Mouse (Mus musculus): ENCODE data around the gene Mccc2. TPM values are rescaled to one million over a fixed set of nuclear protein-coding genes. Genes with fewer than 3 reads are reported as not detected.
A peak's percentile ranks its signal among the peaks of the same experiment; 100 is the strongest.

The Mccc2 gene
- polyA plus RNA-seq, 1 experiment from 2014 or later: 55.1 TPM

DNA sequence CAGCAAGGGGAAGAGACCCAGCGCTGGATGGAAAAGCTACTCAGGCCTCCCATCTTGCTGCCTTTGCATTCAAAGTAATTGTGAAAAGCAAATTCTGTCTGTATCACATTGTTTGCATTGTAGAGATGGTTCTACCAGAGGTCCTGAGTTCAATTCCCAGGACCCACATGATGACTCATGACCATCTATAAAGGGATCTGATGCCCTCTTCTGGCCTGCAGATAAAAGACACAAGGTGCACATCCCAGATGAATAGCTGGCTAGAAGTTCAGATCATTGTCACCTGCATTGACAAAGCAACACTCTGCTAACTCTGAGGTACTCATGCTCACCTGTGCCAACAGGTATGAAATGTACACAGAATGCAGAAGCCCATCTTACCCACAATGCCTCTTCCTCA, 32.1 kb downstream of the Mccc2 start:
- no peak overlapping the region for H3K27ac ChIP-seq
- no peaks in the 10 kb centered on the region for H3K4me1 ChIP-seq
- no peak for ATAC-seq (ENCODE audit: insufficient number of reproducible peaks, insufficient read depth, low FRiP score, low TSS enrichment)
- WGBS: 92% methylated on average over 1 of the region's 1 CpGs
- H3K4me3 ChIP-seq: no peak overlapping the region
- H3K9ac ChIP-seq: no peak overlapping the region
- H3K4me2 ChIP-seq (replicated peaks): no peak overlapping the region
- peaks cover 30% of the 10 kb centered on the region for H3K36me3 ChIP-seq
- no peaks in the 10 kb centered on the region for H3K27me3 ChIP-seq
- H3K9me3 ChIP-seq: no peaks in the 10 kb centered on the region

DNA sequence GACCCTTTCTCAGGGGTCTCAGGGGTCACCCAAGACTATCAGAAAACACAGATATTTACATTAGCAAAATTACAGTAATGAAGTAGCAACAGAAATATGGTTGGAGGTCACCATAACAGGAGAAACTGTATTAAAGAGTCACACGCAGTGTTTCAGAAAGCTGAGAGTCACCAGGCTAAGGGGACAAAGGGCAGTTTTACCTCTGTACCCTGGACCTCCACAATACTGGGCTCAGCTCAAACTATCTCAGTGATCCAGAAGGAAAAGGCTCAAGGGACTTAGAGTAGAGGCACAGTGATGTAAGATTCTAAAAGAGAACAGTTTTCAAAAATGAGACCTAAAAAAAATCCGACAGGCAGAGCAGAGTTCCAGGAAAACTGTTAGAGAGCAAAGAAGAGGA, 36.0 kb downstream of the Mccc2 start:
- H3K4me1 ChIP-seq: no peaks in the 10 kb centered on the region
- H3K27ac ChIP-seq: no peak overlapping the region
- no peaks in the 10 kb centered on the region for H3K27me3 ChIP-seq
- no peaks in the 10 kb centered on the region for H3K9me3 ChIP-seq
- no peak overlapping the region for H3K4me2 ChIP-seq (replicated peaks)
- no peak overlapping the region for H3K4me3 ChIP-seq
- peaks cover 32% of the 10 kb centered on the region; the same call in 1 of the 2 replicates for H3K36me3 ChIP-seq
- ATAC-seq (ENCODE audit: insufficient number of reproducible peaks, insufficient read depth, low FRiP score, low TSS enrichment): no peak
- 70% methylated on average over 2 of the region's 2 CpGs for WGBS
- no peak overlapping the region for H3K9ac ChIP-seq

DNA sequence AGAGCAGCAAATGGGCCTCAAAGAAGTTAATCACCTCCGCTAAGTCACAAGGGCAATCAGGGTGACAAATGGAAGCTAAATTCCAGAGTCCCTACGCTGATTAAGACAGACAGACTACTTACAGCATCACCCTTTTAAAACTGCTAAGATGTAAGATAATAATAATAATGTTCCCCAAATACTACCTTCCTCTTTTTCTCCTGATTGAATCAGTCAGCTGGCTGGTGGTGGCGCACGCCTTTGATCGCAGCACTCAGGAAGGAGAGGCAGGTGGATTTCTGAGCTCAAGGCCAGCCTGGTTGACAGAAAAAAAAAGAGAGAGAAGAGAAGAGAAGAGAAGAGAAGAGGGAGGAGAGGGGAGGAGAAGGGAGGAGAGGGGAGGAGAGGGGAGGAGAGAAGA, 45.4 kb downstream of the Mccc2 start:
- no peaks in the 10 kb centered on the region for H3K4me1 ChIP-seq
- H3K27me3 ChIP-seq: no peaks in the 10 kb centered on the region
- H3K27ac ChIP-seq: no peak overlapping the region
- ATAC-seq (ENCODE audit: insufficient number of reproducible peaks, insufficient read depth, low FRiP score, low TSS enrichment): no peak
- 88% methylated on average over 5 of the region's 5 CpGs for WGBS
- H3K4me2 ChIP-seq (replicated peaks): no peak overlapping the region
- H3K36me3 ChIP-seq: peaks cover 35% of the 10 kb centered on the region
- H3K9ac ChIP-seq: no peak overlapping the region
- no peaks in the 10 kb centered on the region for H3K9me3 ChIP-seq
- no peak overlapping the region for H3K4me3 ChIP-seq

DNA sequence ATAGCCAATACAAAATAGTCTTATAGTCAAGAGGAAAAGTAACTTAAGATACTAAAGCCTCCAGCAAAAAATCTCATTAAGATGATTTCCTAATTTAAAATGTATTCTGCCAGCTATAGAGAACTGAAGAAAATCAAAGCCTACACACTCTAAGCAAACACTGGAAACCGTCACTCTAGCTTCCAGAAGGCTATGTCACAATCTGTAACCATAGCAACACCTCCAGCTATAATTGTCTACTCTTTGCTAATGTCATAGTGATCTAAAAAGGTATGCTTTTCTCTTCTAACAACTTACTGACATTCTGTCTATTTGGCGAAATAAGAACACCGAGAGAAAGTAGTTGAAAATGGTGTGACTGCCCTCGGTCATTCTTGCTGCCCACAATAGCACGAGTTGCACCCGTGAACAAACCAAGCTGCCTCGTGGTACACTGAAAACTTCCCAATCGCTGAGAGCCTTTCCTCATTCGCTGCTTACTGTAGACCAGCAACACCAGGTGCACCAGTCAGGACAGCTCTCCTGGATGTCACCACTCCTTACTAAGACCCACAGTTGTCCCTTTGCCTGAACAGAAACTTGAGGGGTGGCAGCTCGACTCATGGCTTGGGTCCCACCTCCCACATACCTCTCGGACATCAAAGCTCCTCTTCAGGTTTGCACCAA, 48.3 kb downstream of the Mccc2 start:
- Histone ChIP-seq H3K27ac (no peak overlapping the region), H3K36me3 (peaks cover 35% of the 10 kb centered on the region; the same call in 1 of the 2 replicates), H3K9me3 (no peaks in the 10 kb centered on the region), H3K4me1 (no peaks in the 10 kb centered on the region), H3K4me2 (replicated peaks) (no peak overlapping the region), H3K4me3 (no peak overlapping the region), H3K9ac (no peak overlapping the region), H3K27me3 (no peaks in the 10 kb centered on the region)
- WGBS: 85% methylated on average over 11 of the region's 11 CpGs
- ATAC-seq (ENCODE audit: insufficient number of reproducible peaks, insufficient read depth, low FRiP score, low TSS enrichment): no peak

DNA sequence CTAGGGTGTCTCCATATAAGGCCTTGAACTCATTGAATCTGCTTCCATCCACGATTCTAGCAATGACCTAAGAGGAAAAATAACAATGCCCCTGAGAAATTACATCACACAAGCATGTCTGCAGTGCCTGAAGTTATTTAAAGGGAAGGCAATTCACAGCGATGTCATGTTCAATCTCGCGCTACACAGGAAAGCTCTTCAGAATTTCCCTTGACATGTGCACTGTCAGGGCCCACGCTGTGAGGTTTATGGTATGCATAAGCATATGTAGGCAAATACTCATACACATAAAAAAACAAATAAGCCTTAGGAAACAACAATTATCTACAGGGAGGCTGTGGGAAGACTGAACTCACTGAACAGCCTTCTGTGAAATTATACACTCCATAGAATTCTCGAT, 51.6 kb downstream of the Mccc2 start:
- Histone ChIP-seq H3K9ac (no peak overlapping the region), H3K4me3 (no peak overlapping the region), H3K4me2 (replicated peaks) (no peak overlapping the region), H3K27ac (no peak overlapping the region), H3K4me1 (no peaks in the 10 kb centered on the region), H3K36me3 (0 out of 2 replicates have a peak, but pooled peaks cover 16% of the 10 kb centered on the region), H3K27me3 (no peaks in the 10 kb centered on the region), H3K9me3 (no peaks in the 10 kb centered on the region)
- no peak for ATAC-seq (ENCODE audit: insufficient number of reproducible peaks, insufficient read depth, low FRiP score, low TSS enrichment)
- WGBS: 77% methylated on average over 6 of the region's 6 CpGs

DNA sequence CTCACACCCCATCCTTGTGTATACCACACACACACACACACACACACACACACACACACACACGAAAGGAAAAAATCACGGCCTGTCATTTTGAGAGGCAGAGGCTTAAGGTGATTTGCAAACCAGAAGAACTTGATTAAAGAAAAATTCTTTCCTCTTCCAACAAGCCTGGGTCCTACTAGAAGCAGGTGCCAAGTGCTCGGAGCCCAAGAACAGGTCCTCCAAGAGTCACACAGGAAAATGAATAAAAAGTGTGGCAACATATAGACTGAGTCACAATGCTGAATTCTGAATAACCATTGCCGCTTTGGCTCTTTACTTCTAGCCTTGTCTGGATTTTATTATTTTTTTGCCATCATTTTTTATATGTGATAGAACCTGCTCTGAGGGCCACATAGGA, 53.8 kb downstream of the Mccc2 start:
- Histone ChIP-seq H3K36me3 (peaks cover 23% of the 10 kb centered on the region), H3K9ac (no peak overlapping the region), H3K9me3 (no peaks in the 10 kb centered on the region), H3K27ac (no peak overlapping the region), H3K4me1 (no peaks in the 10 kb centered on the region), H3K4me2 (replicated peaks) (no peak overlapping the region), H3K4me3 (no peak overlapping the region), H3K27me3 (no peaks in the 10 kb centered on the region)
- no peak for ATAC-seq (ENCODE audit: insufficient number of reproducible peaks, insufficient read depth, low FRiP score, low TSS enrichment)
- WGBS: 83% methylated on average over 4 of the region's 4 CpGs

DNA sequence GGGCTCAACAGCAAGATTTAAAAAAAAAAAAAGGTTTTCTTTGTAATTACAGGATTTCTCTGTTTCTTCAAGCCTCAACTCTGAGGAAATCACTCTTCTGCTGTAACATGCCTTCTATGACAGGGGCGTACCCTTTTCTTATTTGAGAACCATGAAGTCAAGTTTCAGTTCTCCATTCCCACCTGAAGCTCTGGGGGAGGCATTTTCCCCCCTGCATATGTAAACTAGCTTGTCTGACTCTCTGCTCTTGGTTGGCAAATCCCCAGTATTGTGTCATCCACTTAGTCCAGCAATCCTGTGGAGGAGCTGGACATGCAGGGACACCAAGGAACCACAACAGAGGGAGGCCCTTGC, 59.9 kb downstream of the Mccc2 start:
- H3K4me2 ChIP-seq (replicated peaks): no peak overlapping the region
- no peaks in the 10 kb centered on the region for H3K4me1 ChIP-seq
- H3K4me3 ChIP-seq: no peak overlapping the region
- H3K9me3 ChIP-seq: no peaks in the 10 kb centered on the region
- H3K27ac ChIP-seq: no peak overlapping the region
- ATAC-seq (ENCODE audit: insufficient number of reproducible peaks, insufficient read depth, low FRiP score, low TSS enrichment): no peak
- 96% methylated on average over 1 of the region's 1 CpGs for WGBS
- H3K36me3 ChIP-seq: peaks cover 52% of the 10 kb centered on the region
- no peak overlapping the region for H3K9ac ChIP-seq
- no peaks in the 10 kb centered on the region for H3K27me3 ChIP-seq

DNA sequence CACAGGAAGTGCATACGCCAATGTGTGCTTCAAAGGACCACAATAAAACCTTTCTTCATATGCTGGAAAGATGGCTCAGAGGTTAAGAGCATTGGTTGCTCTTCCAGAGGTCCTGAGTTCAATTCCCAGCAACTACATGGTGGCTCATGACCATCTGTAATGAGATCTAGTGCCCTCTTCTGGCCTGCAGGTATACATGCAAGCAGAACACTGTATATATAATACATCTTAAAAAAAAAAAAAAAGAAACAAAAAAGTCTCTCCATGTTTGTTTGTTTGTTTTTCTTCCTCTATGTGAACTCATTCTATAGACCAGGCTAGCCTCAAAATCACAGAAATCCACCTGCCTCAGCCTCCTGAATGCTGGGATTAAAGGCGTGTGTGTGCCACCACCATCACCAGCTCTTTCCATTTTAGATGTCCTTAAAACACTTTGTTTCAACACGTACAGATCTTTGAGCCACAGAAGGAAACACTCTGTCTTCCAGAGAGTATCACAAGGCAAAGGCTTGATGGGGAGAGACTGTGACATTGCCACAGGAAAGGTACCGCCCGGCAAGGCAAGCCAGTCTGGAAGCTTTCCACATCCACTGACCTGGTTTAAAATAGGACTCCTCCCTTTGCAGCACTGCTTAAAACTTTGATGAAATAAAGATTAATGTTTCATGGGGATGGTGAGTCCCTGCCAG, 60.4 kb downstream of the Mccc2 start:
- ATAC-seq (ENCODE audit: insufficient number of reproducible peaks, insufficient read depth, low FRiP score, low TSS enrichment): no peak
- Histone ChIP-seq H3K4me2 (replicated peaks) (no peak overlapping the region), H3K27ac (no peak overlapping the region), H3K27me3 (no peaks in the 10 kb centered on the region), H3K4me3 (no peak overlapping the region), H3K36me3 (peaks cover 52% of the 10 kb centered on the region), H3K4me1 (no peaks in the 10 kb centered on the region), H3K9ac (no peak overlapping the region), H3K9me3 (no peaks in the 10 kb centered on the region)
- WGBS: 95% methylated on average over 5 of the region's 5 CpGs

DNA sequence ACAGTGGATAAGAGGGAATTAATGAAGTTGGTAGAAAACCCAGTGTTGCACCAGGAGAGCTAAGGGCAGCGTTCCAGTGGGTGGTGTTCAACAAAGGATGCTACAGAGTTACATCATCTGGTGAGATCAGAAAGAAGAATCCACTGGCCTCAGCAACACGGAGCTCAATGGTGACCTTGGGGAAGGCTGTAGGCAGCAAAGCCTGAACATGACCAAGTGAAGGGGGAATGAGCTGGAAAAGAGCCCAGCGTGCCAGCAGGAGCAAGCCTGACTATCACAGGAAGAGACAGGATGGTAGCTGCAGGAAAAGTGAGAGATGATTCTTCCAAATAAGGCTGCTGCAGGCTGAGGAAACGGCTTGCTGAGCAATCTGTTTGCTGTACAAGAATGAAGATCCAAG, 68.0 kb downstream of the Mccc2 start:
- Histone ChIP-seq H3K4me3 (no peak overlapping the region), H3K27ac (no peak overlapping the region), H3K4me2 (replicated peaks) (no peak overlapping the region), H3K27me3 (no peaks in the 10 kb centered on the region), H3K36me3 (peaks cover 34% of the 10 kb centered on the region), H3K9me3 (no peaks in the 10 kb centered on the region), H3K9ac (no peak overlapping the region), H3K4me1 (no peaks in the 10 kb centered on the region)
- ATAC-seq (ENCODE audit: insufficient number of reproducible peaks, insufficient read depth, low FRiP score, low TSS enrichment): no peak
- WGBS: 87% methylated on average over 4 of the region's 4 CpGs

DNA sequence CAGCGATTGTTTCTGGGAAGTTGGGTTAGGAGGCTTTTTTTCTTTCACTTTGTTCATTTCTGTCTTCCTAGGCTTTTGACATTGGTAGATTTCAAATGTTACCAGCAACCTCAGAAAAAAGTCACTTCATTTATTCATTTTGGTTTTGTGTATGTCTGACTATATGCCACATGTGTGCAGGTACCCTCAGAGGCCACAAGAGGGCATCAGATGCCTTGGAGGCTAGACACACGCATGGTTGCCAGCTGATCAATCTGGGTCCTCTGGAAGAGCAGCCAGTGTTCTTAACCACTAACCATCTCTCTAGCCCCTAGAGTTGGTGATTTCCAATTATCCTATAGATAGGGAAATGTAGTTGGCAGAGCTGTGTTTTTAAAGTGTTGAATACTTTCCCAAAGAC, 71.9 kb downstream of the Mccc2 start:
- peaks cover 3% of the 10 kb centered on the region; the same call in 1 of the 2 replicates for H3K4me1 ChIP-seq
- no peak overlapping the region for H3K27ac ChIP-seq
- no peak overlapping the region for H3K4me2 ChIP-seq (replicated peaks)
- H3K9ac ChIP-seq: no peak overlapping the region
- H3K4me3 ChIP-seq: no peak overlapping the region
- peaks cover 18% of the 10 kb centered on the region; the same call in 1 of the 2 replicates for H3K36me3 ChIP-seq
- H3K9me3 ChIP-seq: no peaks in the 10 kb centered on the region
- WGBS: 95% methylated on average over 2 of the region's 2 CpGs
- H3K27me3 ChIP-seq: no peaks in the 10 kb centered on the region
- ATAC-seq (ENCODE audit: insufficient number of reproducible peaks, insufficient read depth, low FRiP score, low TSS enrichment): no peak

DNA sequence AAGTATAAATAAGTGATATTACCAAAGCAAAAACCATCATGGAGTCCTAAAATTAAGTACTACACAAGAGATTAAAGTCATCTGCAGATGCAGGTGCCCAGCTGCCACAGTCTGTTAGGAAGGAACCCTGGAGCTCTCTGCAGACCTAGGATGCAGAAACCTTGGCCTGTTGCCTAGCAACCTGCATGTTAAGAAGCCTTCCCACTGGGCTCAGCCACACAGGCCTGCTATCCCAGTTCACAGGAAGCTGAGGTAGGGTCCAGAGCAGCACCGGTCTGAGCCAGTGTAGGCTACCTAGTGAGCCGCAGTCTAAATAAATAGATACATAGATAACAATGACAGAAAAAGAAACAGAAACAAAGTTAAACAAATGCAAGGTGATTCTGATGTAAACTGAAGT, 74.8 kb downstream of the Mccc2 start:
- WGBS: 30% methylated on average over 2 of the region's 2 CpGs

DNA sequence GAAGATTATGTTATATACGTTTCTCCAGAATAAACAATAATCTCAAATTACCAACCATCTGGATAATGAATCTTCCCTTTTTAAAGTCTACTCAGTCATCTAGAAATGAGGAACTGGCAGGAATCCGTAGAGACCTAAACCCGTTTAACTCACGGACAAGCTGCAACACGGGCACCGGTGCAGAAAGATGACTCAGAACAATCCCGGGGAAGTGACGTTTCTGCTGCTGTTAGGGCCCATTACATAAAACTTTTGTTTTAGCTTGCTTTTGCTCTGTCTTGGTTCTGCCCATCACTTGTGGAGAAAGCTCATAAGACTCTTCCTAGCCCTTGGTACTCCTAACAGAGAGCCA, 76.1 kb downstream of the Mccc2 start:
- Histone ChIP-seq H3K27ac (no peak overlapping the region), H3K36me3 (0 out of 2 replicates have a peak, but pooled peaks cover 8% of the 10 kb centered on the region), H3K4me1 (peaks cover 6% of the 10 kb centered on the region; the same call in 1 of the 2 replicates), H3K9me3 (no peaks in the 10 kb centered on the region), H3K4me2 (replicated peaks) (no peak overlapping the region), H3K27me3 (no peaks in the 10 kb centered on the region), H3K4me3 (no peak overlapping the region), H3K9ac (no peak overlapping the region)
- 77% methylated on average over 8 of the region's 8 CpGs for WGBS
- ATAC-seq (ENCODE audit: insufficient number of reproducible peaks, insufficient read depth, low FRiP score, low TSS enrichment): no peak

More for the DNA sequence above, 74.8 kb downstream of the Mccc2 start:
- ATAC-seq (ENCODE audit: insufficient number of reproducible peaks, insufficient read depth, low FRiP score, low TSS enrichment): peak; percentile 72; the same call in 1 of the 2 replicates
- no peak overlapping the region for H3K9ac ChIP-seq
- H3K4me2 ChIP-seq (replicated peaks): no peak overlapping the region
- no peaks in the 10 kb centered on the region for H3K27me3 ChIP-seq
- H3K4me1 ChIP-seq: peaks cover 6% of the 10 kb centered on the region; the same call in 1 of the 2 replicates
- no peaks in the 10 kb centered on the region for H3K9me3 ChIP-seq
- H3K4me3 ChIP-seq: no peak overlapping the region
- H3K27ac ChIP-seq: no peak overlapping the region
- 0 out of 2 replicates have a peak, but pooled peaks cover 9% of the 10 kb centered on the region for H3K36me3 ChIP-seq
